Mouse (Mus musculus): ENCODE measurements around the gene Tmem19.

DNA sequence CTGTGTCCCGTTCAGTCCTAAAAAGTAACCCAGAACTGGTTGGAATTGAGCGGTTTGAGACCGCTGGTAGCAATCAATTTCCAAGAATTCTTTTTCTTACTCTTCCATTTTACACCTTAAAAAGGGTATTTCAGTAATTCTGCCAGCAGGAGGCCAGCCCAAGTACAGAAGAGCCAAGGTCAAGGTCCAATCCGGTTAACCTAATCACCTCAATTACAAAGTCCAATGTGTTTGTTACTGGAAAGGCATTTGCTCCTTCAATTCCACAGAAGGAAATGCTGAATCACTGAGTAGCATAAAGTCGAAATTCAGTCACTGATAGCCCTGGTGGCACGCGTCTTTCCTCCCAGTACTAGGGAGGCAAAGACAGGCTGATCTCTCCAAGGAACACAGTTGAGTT is 3.2 kb downstream of the Tmem19 start:
- no peak for TF ChIP-seq CTCF (IDR thresholded peaks at IDR 0.05; ENCODE audit: control insufficient read depth, insufficient read depth, insufficient read length)
- no peak for TF ChIP-seq MAX (IDR thresholded peaks at IDR 0.05)
- TF ChIP-seq CEBPB (IDR thresholded peaks at IDR 0.05; ENCODE audit: low read depth): no peak
- TF ChIP-seq MYOG (IDR thresholded peaks at IDR 0.05; ENCODE audit: control insufficient read depth, extremely low read depth, insufficient read length): no peak

All from C2C12 (cell line).